Mouse (Mus musculus): ENCODE measurements at regions not wholly inside any gene's neighbourhood (a gene's known extent, or its start where the extent isn't known, plus 50 kb on each side); places are given as distances from the start of the nearest gene placed in this dataset.

DNA sequence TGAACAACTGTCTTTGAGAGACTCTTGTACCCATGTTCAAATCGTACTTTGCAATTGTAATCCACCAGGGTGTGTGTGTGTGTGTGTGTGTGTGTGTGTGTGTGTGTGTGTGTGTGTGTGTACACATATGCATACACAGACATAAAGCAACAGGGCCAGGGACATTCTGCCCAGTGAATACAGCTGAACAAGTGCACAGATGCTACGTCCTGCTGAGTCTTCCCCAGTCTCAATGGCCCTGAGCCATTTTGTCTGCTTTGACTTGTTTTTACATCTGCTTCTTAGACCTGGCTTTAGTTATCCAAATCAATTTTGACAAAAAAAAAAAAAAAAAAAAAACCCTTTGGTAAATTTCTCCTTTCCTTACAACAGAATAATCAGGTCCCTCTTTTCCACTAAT, 103.3 kb downstream of the Rnd3 start:
- 71% methylated on average over 2 of the region's 2 CpGs for WGBS
- H3K36me3 ChIP-seq (ENCODE audit: insufficient read depth, low read length): no peaks in the 10 kb centered on the region
- no peak overlapping the region for H3K9ac ChIP-seq (replicated peaks; ENCODE audit: low read depth)
- H3K4me3 ChIP-seq (ENCODE audit: low read depth, low read length): no peak overlapping the region
- no peak overlapping the region for H3K4me2 ChIP-seq (replicated peaks; ENCODE audit: low read depth, low read length)
- no peak for DNase-seq (ENCODE audit: low spot score)
- no peak for TF ChIP-seq CTCF (IDR thresholded peaks at IDR 0.05)
- TF ChIP-seq EP300 (IDR thresholded peaks at IDR 0.05): no peak
- no peaks in the 10 kb centered on the region for H3K4me1 ChIP-seq (ENCODE audit: insufficient read depth, low read depth, low read length)
- no peaks in the 10 kb centered on the region for H3K27me3 ChIP-seq (replicated peaks; ENCODE audit: insufficient read depth, low read length)
- no peaks in the 10 kb centered on the region for H3K9me3 ChIP-seq (ENCODE audit: low read length)
- no peak for ATAC-seq
- no peak overlapping the region for H3K27ac ChIP-seq (ENCODE audit: low read length)

DNA sequence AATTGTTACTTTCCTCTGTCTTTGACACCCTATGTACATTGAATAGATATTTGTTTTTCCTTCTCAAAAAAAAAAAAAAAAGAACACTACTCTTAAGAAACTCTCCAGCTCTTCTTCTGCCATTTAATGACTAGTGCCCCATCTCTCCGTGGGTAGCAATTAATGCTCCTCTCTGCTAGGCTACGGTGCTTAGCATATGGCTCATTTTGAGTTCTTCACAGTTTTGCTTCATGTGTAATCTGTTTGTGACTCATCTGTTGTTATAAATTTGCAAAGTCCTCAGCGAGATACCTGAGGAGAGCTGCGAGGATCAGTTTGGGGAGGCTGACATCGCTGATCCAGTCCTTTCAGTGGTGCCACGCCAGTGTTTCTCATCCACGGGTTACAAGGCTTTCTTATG, 107.8 kb downstream of the Rnd3 start:
- H3K9ac ChIP-seq (replicated peaks; ENCODE audit: low read depth): no peak overlapping the region
- no peak overlapping the region for H3K27ac ChIP-seq (ENCODE audit: low read length)
- H3K4me3 ChIP-seq (ENCODE audit: low read depth, low read length): no peak overlapping the region
- 55% methylated on average over 7 of the region's 7 CpGs for WGBS
- no peak overlapping the region for H3K4me2 ChIP-seq (replicated peaks; ENCODE audit: low read depth, low read length)
- H3K4me1 ChIP-seq (ENCODE audit: insufficient read depth, low read depth, low read length): no peaks in the 10 kb centered on the region
- H3K9me3 ChIP-seq (ENCODE audit: low read length): no peaks in the 10 kb centered on the region
- H3K27me3 ChIP-seq (replicated peaks; ENCODE audit: insufficient read depth, low read length): no peaks in the 10 kb centered on the region
- ATAC-seq (no peak), DNase-seq (ENCODE audit: low spot score) (no peak)
- TF ChIP-seq EP300 (IDR thresholded peaks at IDR 0.05): no peak
- TF ChIP-seq CTCF (IDR thresholded peaks at IDR 0.05): no peak
- no peaks in the 10 kb centered on the region for H3K36me3 ChIP-seq (ENCODE audit: insufficient read depth, low read length)

DNA sequence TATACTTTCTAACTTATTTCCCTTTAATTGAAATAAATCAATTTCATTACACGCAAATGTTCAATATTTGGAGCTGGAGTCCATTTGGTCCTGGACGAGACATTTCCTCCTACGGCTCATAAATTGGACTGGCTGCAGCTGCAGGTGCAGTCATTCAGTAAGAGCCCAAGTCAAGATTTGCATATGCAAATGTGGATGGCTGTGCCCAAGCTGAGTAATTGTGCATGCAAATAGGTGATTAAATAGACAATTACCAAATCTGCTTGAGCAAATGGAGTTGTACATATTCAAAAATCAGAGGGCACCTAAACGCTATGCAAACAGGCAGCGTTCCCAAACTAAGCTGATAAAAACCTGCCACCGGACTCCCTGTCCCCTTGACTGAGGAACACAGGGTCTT, 110.2 kb downstream of the Rnd3 start:
- no peak overlapping the region for H3K4me2 ChIP-seq (replicated peaks; ENCODE audit: low read depth, low read length)
- no peaks in the 10 kb centered on the region for H3K9me3 ChIP-seq (ENCODE audit: low read length)
- ATAC-seq (no peak), DNase-seq (ENCODE audit: low spot score) (no peak)
- TF ChIP-seq EP300 (IDR thresholded peaks at IDR 0.05) (no peak), CTCF (IDR thresholded peaks at IDR 0.05) (no peak)
- H3K27me3 ChIP-seq (replicated peaks; ENCODE audit: insufficient read depth, low read length): no peaks in the 10 kb centered on the region
- H3K4me3 ChIP-seq (ENCODE audit: low read depth, low read length): no peak overlapping the region
- no peaks in the 10 kb centered on the region for H3K4me1 ChIP-seq (ENCODE audit: insufficient read depth, low read depth, low read length)
- no peaks in the 10 kb centered on the region for H3K36me3 ChIP-seq (ENCODE audit: insufficient read depth, low read length)
- H3K27ac ChIP-seq (ENCODE audit: low read length): no peak overlapping the region
- 58% methylated on average over 6 of the region's 6 CpGs for WGBS
- no peak overlapping the region for H3K9ac ChIP-seq (replicated peaks; ENCODE audit: low read depth)

DNA sequence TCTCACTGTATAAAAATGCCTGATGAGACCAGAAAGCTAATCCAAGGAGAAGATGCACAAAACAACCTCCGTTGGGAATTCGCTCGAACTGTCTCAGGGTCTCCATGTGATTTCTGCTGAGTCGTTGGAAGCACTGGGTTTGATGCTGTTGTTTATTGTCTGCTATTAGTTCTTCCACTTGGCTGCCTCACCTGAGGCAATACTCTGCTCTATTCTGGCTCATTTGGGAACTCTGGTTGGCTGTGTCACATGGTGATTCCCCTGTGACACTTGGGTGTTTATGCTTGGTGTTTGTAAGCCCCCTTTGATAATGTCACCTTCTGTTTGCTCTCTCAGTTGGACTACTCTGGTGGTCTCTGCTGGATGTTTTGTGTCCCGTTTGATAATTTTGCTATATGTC, 111.9 kb downstream of the Rnd3 start:
- Histone ChIP-seq H3K27me3 (replicated peaks; ENCODE audit: insufficient read depth, low read length) (no peaks in the 10 kb centered on the region), H3K27ac (ENCODE audit: low read length) (no peak overlapping the region), H3K4me1 (ENCODE audit: insufficient read depth, low read depth, low read length) (no peaks in the 10 kb centered on the region), H3K9me3 (ENCODE audit: low read length) (no peaks in the 10 kb centered on the region), H3K4me2 (replicated peaks; ENCODE audit: low read depth, low read length) (no peak overlapping the region), H3K36me3 (ENCODE audit: insufficient read depth, low read length) (no peaks in the 10 kb centered on the region), H3K4me3 (ENCODE audit: low read depth, low read length) (no peak overlapping the region), H3K9ac (replicated peaks; ENCODE audit: low read depth) (no peak overlapping the region)
- DNase-seq (ENCODE audit: low spot score) (no peak), ATAC-seq (no peak)
- WGBS: 72% methylated on average over 5 of the region's 5 CpGs
- TF ChIP-seq CTCF (IDR thresholded peaks at IDR 0.05): no peak
- TF ChIP-seq EP300 (IDR thresholded peaks at IDR 0.05): no peak

DNA sequence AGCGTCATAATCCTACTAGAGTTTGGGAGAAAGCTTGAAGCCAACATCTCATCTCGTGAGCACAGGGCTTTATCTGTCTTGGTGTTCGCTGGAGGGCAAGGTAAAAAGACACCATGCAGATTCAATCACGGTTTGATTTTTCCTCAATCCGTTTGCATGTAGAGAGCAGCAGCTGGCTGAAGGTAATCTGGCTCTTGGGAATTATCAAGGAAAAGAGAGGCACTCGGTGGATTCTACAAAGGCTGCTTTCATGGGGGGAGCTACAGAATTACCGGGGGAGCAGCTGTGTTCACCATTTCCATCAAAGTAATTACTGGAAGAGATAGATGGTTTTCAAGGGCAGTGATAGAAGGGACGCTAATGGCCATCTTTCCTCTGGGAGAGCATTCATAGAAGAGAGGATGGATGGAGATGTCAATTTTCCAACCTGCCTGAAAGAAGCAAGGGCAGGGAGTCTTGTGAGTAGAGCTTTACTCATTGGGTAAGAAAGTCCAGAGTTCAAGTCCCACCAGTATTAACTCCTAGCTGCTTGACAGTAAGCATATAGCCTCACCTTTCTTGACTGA, 112.6 kb downstream of the Rnd3 start:
- H3K9ac ChIP-seq (replicated peaks; ENCODE audit: low read depth): no peak overlapping the region

DNA sequence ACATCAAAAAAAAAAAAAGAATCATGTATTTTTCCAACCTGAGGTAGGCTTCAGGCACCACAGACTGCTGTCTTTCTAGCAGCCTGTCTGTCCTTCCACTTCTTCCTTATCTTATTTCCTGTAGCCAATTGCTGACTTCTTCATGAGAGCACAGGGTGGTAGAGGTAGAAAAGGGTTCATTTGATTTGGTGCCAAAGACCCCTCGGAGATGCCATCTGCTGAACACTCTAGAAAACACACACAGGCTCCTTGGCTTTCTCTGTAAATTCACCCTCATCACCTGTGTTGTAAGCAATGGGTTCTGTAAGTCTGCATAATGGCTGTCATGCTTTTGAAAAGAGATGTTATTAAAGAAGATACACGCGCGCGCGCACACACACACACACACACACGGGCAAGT, 115.0 kb downstream of the Rnd3 start:
- 84% methylated on average over 7 of the region's 7 CpGs for WGBS
- H3K9me3 ChIP-seq (ENCODE audit: low read length): no peaks in the 10 kb centered on the region
- no peak overlapping the region for H3K27ac ChIP-seq (ENCODE audit: low read length)
- no peak overlapping the region for H3K4me2 ChIP-seq (replicated peaks; ENCODE audit: low read depth, low read length)
- H3K4me1 ChIP-seq (ENCODE audit: insufficient read depth, low read depth, low read length): no peaks in the 10 kb centered on the region
- no peak for ATAC-seq
- H3K27me3 ChIP-seq (replicated peaks; ENCODE audit: insufficient read depth, low read length): no peaks in the 10 kb centered on the region
- H3K4me3 ChIP-seq (ENCODE audit: low read depth, low read length): no peak overlapping the region
- no peak overlapping the region for H3K9ac ChIP-seq (replicated peaks; ENCODE audit: low read depth)
- no peak for DNase-seq (ENCODE audit: low spot score)
- H3K36me3 ChIP-seq (ENCODE audit: insufficient read depth, low read length): no peaks in the 10 kb centered on the region
- TF ChIP-seq CTCF (IDR thresholded peaks at IDR 0.05) (no peak), EP300 (IDR thresholded peaks at IDR 0.05) (no peak)

More for the DNA sequence above, 112.6 kb downstream of the Rnd3 start:
- Histone ChIP-seq H3K4me2 (replicated peaks; ENCODE audit: low read depth, low read length) (no peak overlapping the region), H3K9me3 (ENCODE audit: low read length) (no peaks in the 10 kb centered on the region), H3K4me1 (ENCODE audit: insufficient read depth, low read depth, low read length) (no peaks in the 10 kb centered on the region), H3K4me3 (ENCODE audit: low read depth, low read length) (no peak overlapping the region), H3K27ac (ENCODE audit: low read length) (no peak overlapping the region), H3K27me3 (replicated peaks; ENCODE audit: insufficient read depth, low read length) (no peaks in the 10 kb centered on the region), H3K36me3 (ENCODE audit: insufficient read depth, low read length) (no peaks in the 10 kb centered on the region)
- TF ChIP-seq CTCF (IDR thresholded peaks at IDR 0.05): no peak
- no peak for TF ChIP-seq EP300 (IDR thresholded peaks at IDR 0.05)
- WGBS: 80% methylated on average over 8 of the region's 8 CpGs
- no peak for DNase-seq (ENCODE audit: low spot score)
- ATAC-seq: no peak

DNA sequence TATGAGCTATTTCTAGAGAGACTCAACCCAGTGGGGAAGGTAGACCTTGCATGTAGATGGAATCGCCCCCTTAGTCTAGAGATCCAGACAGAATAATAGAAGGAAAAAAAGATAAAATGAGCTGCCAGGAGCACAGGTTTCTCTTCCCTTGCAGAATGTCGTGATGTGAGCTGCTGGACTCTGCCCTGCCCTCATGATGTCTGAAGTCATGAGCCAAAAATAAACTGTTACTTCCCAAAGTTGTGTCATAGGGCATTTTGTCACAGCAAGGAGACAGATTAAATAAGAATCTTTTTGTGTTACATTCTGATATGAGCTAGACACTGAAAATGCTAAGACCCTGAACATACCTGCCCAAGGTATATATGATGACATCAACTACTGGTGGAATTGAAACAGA, 126.4 kb downstream of the Rnd3 start:
- WGBS: 78% methylated on average over 2 of the region's 2 CpGs
- H3K4me2 ChIP-seq (replicated peaks; ENCODE audit: low read depth, low read length): no peak overlapping the region
- DNase-seq (ENCODE audit: low spot score) (no peak), ATAC-seq (no peak)
- H3K4me3 ChIP-seq (ENCODE audit: low read depth, low read length): no peak overlapping the region
- H3K27me3 ChIP-seq (replicated peaks; ENCODE audit: insufficient read depth, low read length): no peaks in the 10 kb centered on the region
- no peak for TF ChIP-seq EP300 (IDR thresholded peaks at IDR 0.05)
- no peak for TF ChIP-seq CTCF (IDR thresholded peaks at IDR 0.05)
- no peaks in the 10 kb centered on the region for H3K4me1 ChIP-seq (ENCODE audit: insufficient read depth, low read depth, low read length)
- no peak overlapping the region for H3K27ac ChIP-seq (ENCODE audit: low read length)
- H3K9me3 ChIP-seq (ENCODE audit: low read length): no peaks in the 10 kb centered on the region
- no peaks in the 10 kb centered on the region for H3K36me3 ChIP-seq (ENCODE audit: insufficient read depth, low read length)
- H3K9ac ChIP-seq (replicated peaks; ENCODE audit: low read depth): no peak overlapping the region

Measured in lung, postnatal 0 days (tissue).